ENCODE assay signal across 30 mouse cellular contexts in the genomic region with DNA sequence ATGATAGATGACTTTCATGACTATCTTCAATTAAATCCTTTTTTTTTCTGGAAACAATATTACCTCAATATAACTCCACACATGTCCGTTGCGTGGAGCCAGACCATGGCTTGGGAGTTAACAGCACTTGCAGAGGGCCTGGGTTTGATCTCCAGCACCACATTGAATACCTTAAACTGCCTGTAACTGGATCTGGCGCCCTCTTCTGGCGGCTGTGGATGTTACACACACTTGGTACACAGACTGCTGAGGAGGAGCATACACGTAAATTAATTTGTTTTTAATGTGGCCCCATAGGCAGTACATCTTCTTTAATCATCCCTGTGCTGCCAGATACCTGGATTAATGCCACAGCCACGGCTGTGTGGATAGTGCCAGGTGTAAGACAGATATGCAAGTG.
DNase-seq lines count a peak whose midpoint lies in the region; ATAC-seq and TF ChIP-seq lines count a peak whose summit lies in the region.
"Had no signal": no experiment of that assay in that cellular context is flagged by ENCODE, and none has a peak within 500 bp of the region (broad histone marks: within the 10 kb centered on the region; RNA-seq: fewer than 3 reads in every experiment).

No protein-coding gene starts in this region.

- 88% methylated on average over 6 of the region's 6 CpGs for WGBS in kidney, postnatal 0 days
- 91% methylated on average over 6 of the region's 6 CpGs for WGBS in kidney, embryonic 14.5 days
- 93% methylated on average over 6 of the region's 6 CpGs for WGBS in midbrain, postnatal 0 days
- WGBS in midbrain, embryonic 10.5 days, result 90% methylated on average over 6 of the region's 6 CpGs
- WGBS in stomach, postnatal 0 days, result 88% methylated on average over 6 of the region's 6 CpGs

- no peak for DNase-seq in kidney, postnatal 0 days (ENCODE audit: low spot score)
- DNase-seq in midbrain, postnatal 0 days (ENCODE audit: low spot score), result no peak
- no peak for DNase-seq in midbrain, embryonic 10.5 days (ENCODE audit: low spot score)
- DNase-seq in R1 (ENCODE audit: low read depth, low spot score), result peak; percentile 23
- no peak for DNase-seq in stomach, postnatal 0 days (ENCODE audit: low spot score)
- no peak for DNase-seq in adrenal gland, adult 2 months
- DNase-seq: adrenal gland, postnatal 36 days; B cell, adult 2 months; cerebellum, adult 2 months; forebrain, postnatal 0 days; gastrocnemius, postnatal 10 days; kidney, adult 2 months; kidney, postnatal 10 days; liver, embryonic 13.5 days; lung, embryonic 14.5 days; right cerebral cortex, postnatal 4 days; thymus, postnatal 25 days had no signal

- no peaks in the 10 kb centered on the region for H3K9me3 ChIP-seq in kidney, postnatal 0 days (replicated peaks; ENCODE audit: low read length)
- peaks cover 7% of the 10 kb centered on the region; the same call in 1 of the 2 replicates for H3K9me3 ChIP-seq in kidney, embryonic 14.5 days (ENCODE audit: control insufficient read depth, low read length)
- no peaks in the 10 kb centered on the region for H3K9me3 ChIP-seq in midbrain, postnatal 0 days (ENCODE audit: low read length)
- H3K9me3 ChIP-seq in midbrain, embryonic 10.5 days (replicated peaks), result peaks cover 6% of the 10 kb centered on the region; the same call in 1 of the 2 replicates
- no peaks in the 10 kb centered on the region for H3K9me3 ChIP-seq in stomach, postnatal 0 days (ENCODE audit: control insufficient read depth, low read length)
- H3K9me3 ChIP-seq: embryonic facial prominence, embryonic 15.5 days; heart, embryonic 15.5 days; hindbrain, embryonic 12.5 days; neural tube, embryonic 12.5 days had no signal

- no peak overlapping the region for H3K9ac ChIP-seq in kidney, postnatal 0 days (ENCODE audit: low read depth, low read length)
- no peak overlapping the region for H3K9ac ChIP-seq in kidney, embryonic 14.5 days (ENCODE audit: low read depth, low read length)
- no peak overlapping the region for H3K9ac ChIP-seq in midbrain, postnatal 0 days (replicated peaks; ENCODE audit: low read length, poor library complexity, severe bottlenecking)
- H3K9ac ChIP-seq in stomach, postnatal 0 days (ENCODE audit: low read length), result no peak overlapping the region
- H3K9ac ChIP-seq: embryonic facial prominence, embryonic 15.5 days; forebrain, embryonic 12.5 days; forebrain, postnatal 0 days; heart, embryonic 15.5 days; hindbrain, embryonic 12.5 days; limb, embryonic 13.5 days; liver, embryonic 13.5 days; lung, embryonic 14.5 days; neural tube, embryonic 12.5 days had no signal

- H3K4me2 ChIP-seq in kidney, postnatal 0 days (ENCODE audit: low read length), result no peak overlapping the region
- no peak overlapping the region for H3K4me2 ChIP-seq in kidney, embryonic 14.5 days (replicated peaks; ENCODE audit: low read depth, low read length)
- H3K4me2 ChIP-seq in midbrain, postnatal 0 days (ENCODE audit: low read depth, low read length, poor library complexity, severe bottlenecking), result no peak overlapping the region
- no peak overlapping the region for H3K4me2 ChIP-seq in stomach, postnatal 0 days (replicated peaks; ENCODE audit: low read depth)
- H3K4me2 ChIP-seq: embryonic facial prominence, embryonic 15.5 days; forebrain, embryonic 12.5 days; heart, embryonic 15.5 days; hindbrain, embryonic 12.5 days; limb, embryonic 13.5 days; liver, embryonic 13.5 days; lung, embryonic 14.5 days; midbrain, embryonic 11.5 days; neural tube, embryonic 12.5 days had no signal

- 0 out of 2 replicates have a peak, but pooled peaks have one; percentile 10 for TF ChIP-seq CTCF in kidney, postnatal 0 days (IDR thresholded peaks at IDR 0.05; ENCODE audit: low read depth)
- TF ChIP-seq CTCF in midbrain, postnatal 0 days (IDR thresholded peaks at IDR 0.05), result peak; percentile 35; the same call in 1 of the 2 replicates
- peak; percentile 30 for TF ChIP-seq CTCF in stomach, postnatal 0 days (IDR thresholded peaks at IDR 0.05; ENCODE audit: low read depth)

- H3K27ac ChIP-seq in kidney, postnatal 0 days, result no peak overlapping the region
- no peak overlapping the region for H3K27ac ChIP-seq in kidney, embryonic 14.5 days (ENCODE audit: low read depth, low read length)
- H3K27ac ChIP-seq in midbrain, postnatal 0 days (ENCODE audit: low read depth, low read length), result no peak overlapping the region
- H3K27ac ChIP-seq in midbrain, embryonic 10.5 days (replicated peaks), result no peak overlapping the region
- no peak overlapping the region for H3K27ac ChIP-seq in stomach, postnatal 0 days (replicated peaks)
- H3K27ac ChIP-seq: embryonic facial prominence, embryonic 15.5 days; forebrain, embryonic 12.5 days; heart, embryonic 15.5 days; hindbrain, embryonic 12.5 days; limb, embryonic 13.5 days; liver, embryonic 13.5 days; neural tube, embryonic 12.5 days had no signal

- H3K4me1 ChIP-seq in kidney, postnatal 0 days (replicated peaks; ENCODE audit: insufficient read depth, low read length), result no peaks in the 10 kb centered on the region
- H3K4me1 ChIP-seq in kidney, embryonic 14.5 days (ENCODE audit: control insufficient read depth, insufficient read depth, low read length), result no peaks in the 10 kb centered on the region
- no peaks in the 10 kb centered on the region for H3K4me1 ChIP-seq in midbrain, postnatal 0 days (ENCODE audit: insufficient read depth, low read length)
- H3K4me1 ChIP-seq in midbrain, embryonic 10.5 days, result peaks cover 33% of the 10 kb centered on the region
- no peaks in the 10 kb centered on the region for H3K4me1 ChIP-seq in stomach, postnatal 0 days (replicated peaks; ENCODE audit: control insufficient read depth, insufficient read depth)
- H3K4me1 ChIP-seq: heart, embryonic 15.5 days; limb, embryonic 13.5 days; liver, embryonic 13.5 days had no signal

- no peak for ATAC-seq in kidney, postnatal 0 days (replicated peaks; ENCODE audit: low FRiP score, low read depth)
- ATAC-seq in kidney, embryonic 14.5 days (ENCODE audit: low FRiP score, low TSS enrichment), result no peak
- ATAC-seq in midbrain, postnatal 0 days (ENCODE audit: low FRiP score), result no peak
- no peak for ATAC-seq in stomach, postnatal 0 days (ENCODE audit: low FRiP score, low TSS enrichment)
- ATAC-seq: forebrain, postnatal 0 days; inflammation-experienced regulatory T-cells, adult 6 months; midbrain, embryonic 16.5 days; Patski had no signal

- no peak overlapping the region for H3K4me3 ChIP-seq in kidney, postnatal 0 days (replicated peaks; ENCODE audit: low read depth, low read length)
- H3K4me3 ChIP-seq in kidney, embryonic 14.5 days (ENCODE audit: low read length), result no peak overlapping the region
- no peak overlapping the region for H3K4me3 ChIP-seq in midbrain, postnatal 0 days (ENCODE audit: low read depth, low read length)
- no peak overlapping the region for H3K4me3 ChIP-seq in midbrain, embryonic 10.5 days
- no peak overlapping the region for H3K4me3 ChIP-seq in stomach, postnatal 0 days (ENCODE audit: low read depth, low read length)
- H3K4me3 ChIP-seq: embryonic facial prominence, embryonic 15.5 days; forebrain, embryonic 12.5 days; heart, embryonic 15.5 days; hindbrain, embryonic 12.5 days; limb, embryonic 13.5 days; liver, embryonic 13.5 days; myocyte; neural tube, embryonic 12.5 days had no signal

- no peaks in the 10 kb centered on the region for H3K27me3 ChIP-seq in kidney, postnatal 0 days (ENCODE audit: insufficient read depth, low read length)
- H3K27me3 ChIP-seq in kidney, embryonic 14.5 days (ENCODE audit: control insufficient read depth, insufficient read depth, low read length), result no peaks in the 10 kb centered on the region
- no peaks in the 10 kb centered on the region for H3K27me3 ChIP-seq in midbrain, postnatal 0 days (ENCODE audit: insufficient read depth, low read length)
- 0 out of 2 replicates have a peak, but pooled peaks cover 4% of the 10 kb centered on the region for H3K27me3 ChIP-seq in midbrain, embryonic 10.5 days (ENCODE audit: low read depth, poor library complexity, severe bottlenecking)
- no peaks in the 10 kb centered on the region for H3K27me3 ChIP-seq in stomach, postnatal 0 days (ENCODE audit: control insufficient read depth, insufficient read depth, low read length)
- H3K27me3 ChIP-seq: embryonic facial prominence, embryonic 15.5 days; forebrain, embryonic 12.5 days; heart, embryonic 15.5 days; liver, embryonic 13.5 days; Patski had no signal

- TF ChIP-seq EP300 in stomach, postnatal 0 days (optimal IDR thresholded peaks at IDR 0.05), result no peak

- H3K36me3 ChIP-seq in kidney, postnatal 0 days (ENCODE audit: insufficient read depth, low read length), result no peaks in the 10 kb centered on the region
- H3K36me3 ChIP-seq in kidney, embryonic 14.5 days (ENCODE audit: control insufficient read depth, insufficient read depth, low read length), result no peaks in the 10 kb centered on the region
- no peaks in the 10 kb centered on the region for H3K36me3 ChIP-seq in midbrain, postnatal 0 days (ENCODE audit: insufficient read depth, low read length)
- H3K36me3 ChIP-seq in midbrain, embryonic 10.5 days, result no peaks in the 10 kb centered on the region
- no peaks in the 10 kb centered on the region for H3K36me3 ChIP-seq in stomach, postnatal 0 days (ENCODE audit: control insufficient read depth, insufficient read depth, low read length)
- H3K36me3 ChIP-seq: embryonic facial prominence, embryonic 15.5 days; forebrain, embryonic 12.5 days; G1E; heart, embryonic 15.5 days; hindbrain, embryonic 12.5 days; limb, embryonic 13.5 days; liver, embryonic 13.5 days; neural tube, embryonic 12.5 days had no signal
